Mouse (Mus musculus): ENCODE measurements around the gene Terb2.

DNA sequence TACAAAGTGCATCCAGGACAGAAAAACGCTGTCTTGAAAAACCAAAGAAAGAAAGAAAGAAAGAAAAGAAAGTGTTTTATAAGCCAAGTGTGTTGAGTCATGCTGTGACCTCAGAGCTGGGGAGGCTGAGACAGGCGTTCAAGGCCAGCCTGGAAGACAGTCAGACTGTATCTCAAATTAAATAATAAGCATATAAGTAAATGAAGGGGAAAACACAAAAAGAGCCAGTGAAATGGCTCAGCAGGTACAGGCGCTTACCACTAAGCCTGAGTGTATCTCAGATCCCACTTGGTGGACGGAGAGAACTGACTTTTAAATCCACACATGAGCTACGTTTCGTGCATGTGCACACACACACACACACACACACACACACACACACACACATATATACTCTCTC lies 36.8 kb upstream of the Terb2 start:
- TF ChIP-seq MAX (IDR thresholded peaks at IDR 0.05), result no peak
- TF ChIP-seq CTCF (IDR thresholded peaks at IDR 0.05; ENCODE audit: control insufficient read depth, insufficient read depth, insufficient read length), result no peak
- TF ChIP-seq FOSL1 (IDR thresholded peaks at IDR 0.05; ENCODE audit: insufficient read depth, low read length, poor library complexity, severe bottlenecking), result no peak
- no peak for TF ChIP-seq CEBPB (IDR thresholded peaks at IDR 0.05; ENCODE audit: low read depth)
- no peak for TF ChIP-seq MYOG (IDR thresholded peaks at IDR 0.05; ENCODE audit: control insufficient read depth, extremely low read depth, insufficient read length)
